9 mouse cellular contexts compared by ENCODE assay signal in genomic region chr2:114011838-114012237, GRCm38 (mm10). TPM values are rescaled to one million over a fixed set of nuclear protein-coding genes. Genes with fewer than 3 reads are reported as not detected.
A peak's percentile ranks its signal among the peaks of the same experiment; 100 is the strongest.
DNase-seq lines count a peak whose midpoint lies in the region; ATAC-seq and TF ChIP-seq lines count a peak whose summit lies in the region.
"Had no signal": no experiment of that assay in that cellular context is flagged by ENCODE, and none has a peak within 500 bp of the region (broad histone marks: within the 10 kb centered on the region; RNA-seq: fewer than 3 reads in every experiment).

No protein-coding gene starts in this region.

- WGBS in forebrain, embryonic 13.5 days, result 39% methylated on average over 4 of the region's 4 CpGs
- 47% methylated on average over 4 of the region's 4 CpGs for WGBS in limb, embryonic 11.5 days
- WGBS in neural tube, embryonic 14.5 days, result 45% methylated on average over 4 of the region's 4 CpGs

- H3K9me3 ChIP-seq in ES-E14 (ENCODE audit: control insufficient read depth, insufficient read depth, low read depth, low read length), result no peaks in the 10 kb centered on the region
- H3K9me3 ChIP-seq in forebrain, embryonic 13.5 days (replicated peaks), result no peaks in the 10 kb centered on the region
- H3K9me3 ChIP-seq in limb, embryonic 11.5 days (ENCODE audit: control insufficient read depth, low read length), result no peaks in the 10 kb centered on the region
- no peaks in the 10 kb centered on the region for H3K9me3 ChIP-seq in neural tube, embryonic 14.5 days (ENCODE audit: control insufficient read depth, low read length)

- no peak for ATAC-seq in forebrain, embryonic 13.5 days
- ATAC-seq in limb, embryonic 11.5 days (ENCODE audit: insufficient number of reproducible peaks, low FRiP score, low TSS enrichment, low read depth), result peak; percentile 31; the same call in 1 of the 2 replicates
- ATAC-seq in neural tube, embryonic 14.5 days (ENCODE audit: low read depth), result no peak

- in situ Hi-C loops in ES-E14 (cut with MboI; ENCODE audit: low sequenced_read_pairs in 2 of 2, unreplicated experiment in 2 of 2), result no loop called here

- peaks cover 49% of the 10 kb centered on the region for H3K27me3 ChIP-seq in forebrain, embryonic 13.5 days
- H3K27me3 ChIP-seq in limb, embryonic 11.5 days (ENCODE audit: control insufficient read depth, insufficient read depth, low read length), result peaks cover 31% of the 10 kb centered on the region
- H3K27me3 ChIP-seq in neural tube, embryonic 14.5 days (ENCODE audit: control insufficient read depth, insufficient read depth, low read length), result peaks cover 10% of the 10 kb centered on the region; the same call in 1 of the 2 replicates

- H3K36me3 ChIP-seq in ES-E14 (ENCODE audit: control insufficient read depth, insufficient read depth, low read length, poor library complexity, severe bottlenecking), result no peaks in the 10 kb centered on the region
- H3K36me3 ChIP-seq in forebrain, embryonic 13.5 days (ENCODE audit: poor library complexity, severe bottlenecking), result no peaks in the 10 kb centered on the region
- H3K36me3 ChIP-seq in limb, embryonic 11.5 days (ENCODE audit: control insufficient read depth, insufficient read depth, low read length), result no peaks in the 10 kb centered on the region
- H3K36me3 ChIP-seq in neural tube, embryonic 14.5 days (ENCODE audit: control insufficient read depth, insufficient read depth, low read length), result no peaks in the 10 kb centered on the region

- no peak overlapping the region for H3K9ac ChIP-seq in ES-E14 (ENCODE audit: insufficient read depth, low read depth, low read length, poor library complexity, severe bottlenecking)
- H3K9ac ChIP-seq in forebrain, embryonic 13.5 days, result no peak overlapping the region
- no peak overlapping the region for H3K9ac ChIP-seq in limb, embryonic 11.5 days (ENCODE audit: low read length)
- H3K9ac ChIP-seq in neural tube, embryonic 14.5 days (replicated peaks; ENCODE audit: low read depth, low read length), result no peak overlapping the region

- no peaks in the 10 kb centered on the region for H3K4me1 ChIP-seq in ES-E14 (ENCODE audit: control insufficient read depth in 2 of 2, insufficient read depth in 2 of 2, low read length in 2 of 2, poor library complexity in 1 of 2)
- H3K4me1 ChIP-seq in forebrain, embryonic 13.5 days, result peaks cover 13% of the 10 kb centered on the region
- 0 out of 2 replicates have a peak, but pooled peaks cover 3% of the 10 kb centered on the region for H3K4me1 ChIP-seq in limb, embryonic 11.5 days (ENCODE audit: control insufficient read depth, insufficient read depth, low read length)
- peaks cover 6% of the 10 kb centered on the region; the same call in 1 of the 2 replicates for H3K4me1 ChIP-seq in neural tube, embryonic 14.5 days (ENCODE audit: control insufficient read depth, insufficient read depth, low read length)

- peak overlapping the region; percentile 91; the same call in 1 of the 2 replicates for H3K4me2 ChIP-seq in forebrain, embryonic 13.5 days
- no peak overlapping the region for H3K4me2 ChIP-seq in limb, embryonic 11.5 days (ENCODE audit: low read depth, severe bottlenecking)
- H3K4me2 ChIP-seq in neural tube, embryonic 14.5 days (ENCODE audit: low read depth, low read length), result peak overlapping the region; percentile 83; the same call in 1 of the 2 replicates

- peak; percentile 28 to 34 for DNase-seq in adrenal gland, adult 18-20 months (ENCODE audit: low spot score in 2 of 2)
- DNase-seq in adrenal gland, adult 8-10 months, result no peak
- peak; percentile 59 for DNase-seq in ES-E14 (ENCODE audit: low read depth, low spot score)
- peak; percentile 82 for DNase-seq in limb, embryonic 11.5 days (ENCODE audit: low spot score)
- no peak for DNase-seq in layer of hippocampus, adult 18-20 months (ENCODE audit: low spot score in 2 of 2)
- no peak for DNase-seq in cerebellum, postnatal 4 days (ENCODE audit: low spot score in 2 of 2)

- H3K4me3 ChIP-seq in ES-E14 (ENCODE audit: insufficient read depth in 1 of 2, low read depth in 1 of 2, low read length in 2 of 2, poor library complexity in 1 of 2, severe bottlenecking in 1 of 2), result no peak overlapping the region
- H3K4me3 ChIP-seq in forebrain, embryonic 13.5 days, result 0 out of 2 replicates have a peak overlapping the region, but pooled peaks have one; percentile 2
- no peak overlapping the region for H3K4me3 ChIP-seq in limb, embryonic 11.5 days (ENCODE audit: low read depth, low read length)
- peak overlapping the region; percentile 55 for H3K4me3 ChIP-seq in neural tube, embryonic 14.5 days (ENCODE audit: low read depth, low read length)

- H3K27ac ChIP-seq in ES-E14 (ENCODE audit: insufficient read depth, low read depth, low read length, poor library complexity, severe bottlenecking), result no peak overlapping the region
- H3K27ac ChIP-seq in forebrain, embryonic 13.5 days, result no peak overlapping the region
- no peak overlapping the region for H3K27ac ChIP-seq in limb, embryonic 11.5 days (replicated peaks; ENCODE audit: low read depth, low read length)
- H3K27ac ChIP-seq in neural tube, embryonic 14.5 days (ENCODE audit: low read depth, low read length), result no peak overlapping the region

TF ChIP-seq in ES-E14, 5 proteins besides CTCF, POLR2A, EP300 and RAD21:
- no peak for TF ChIP-seq CHD2 (IDR thresholded peaks at IDR 0.05; ENCODE audit: low read depth, low read length)

RNA-seq across cellular contexts. Expression of gene Gjd2, which starts 1.6 kb away (rescaled TPM):
- 1 to 10 TPM; 2.9 to 3.2 TPM for total RNA-seq in adrenal gland, adult 18-20 months (2021)
- 1 to 10 TPM; 4.4 to 6.1 (median 5.5) TPM for total RNA-seq in adrenal gland, adult 8-10 months (2022)
- not detected in 2 replicates for total RNA-seq in ES-E14 (2012; rRNA removed)
- polyA plus RNA-seq in forebrain, embryonic 13.5 days (2015; fragmentation: Nextera tagmentation; extraction: Ambion mirVana), result 2.0 and 3.5 TPM in 2 replicates
- polyA plus RNA-seq in limb, embryonic 11.5 days (2014; fragmentation: Nextera tagmentation; extraction: Ambion mirVana), result not detected in 2 replicates
- polyA plus RNA-seq in neural tube, embryonic 14.5 days (2014; fragmentation: Nextera tagmentation; extraction: Ambion mirVana), result 5.7 and 7.2 TPM in 2 replicates
- 1 to 10 TPM; 4.5 to 4.8 TPM for total RNA-seq in layer of hippocampus, adult 18-20 months (2021)
- polyA plus RNA-seq: gonadal fat pad, adult 2 months had no signal

RNA-seq across cellular contexts. Expression of gene Actc1, which starts 41.5 kb away (rescaled TPM):
- total RNA-seq in adrenal gland, adult 18-20 months (2021), result not detected
- total RNA-seq in adrenal gland, adult 8-10 months (2022), result not detected
- 1.6 and 9.4 TPM in 2 replicates for total RNA-seq in ES-E14 (2012; rRNA removed)
- 2.7 and 38.5 TPM in 2 replicates for polyA plus RNA-seq in forebrain, embryonic 13.5 days (2015; fragmentation: Nextera tagmentation; extraction: Ambion mirVana)
- 84.8 and 95.4 TPM in 2 replicates for polyA plus RNA-seq in limb, embryonic 11.5 days (2014; fragmentation: Nextera tagmentation; extraction: Ambion mirVana)
- polyA plus RNA-seq in neural tube, embryonic 14.5 days (2014; fragmentation: Nextera tagmentation; extraction: Ambion mirVana), result 5.4 and 10.0 TPM in 2 replicates
- not detected for total RNA-seq in layer of hippocampus, adult 18-20 months (2021)

Comparison
In these comparisons a context has a peak if more than half of its experiments do, and no peak if none do; other contexts are left out.
1. DNase-seq: peak in adrenal gland, adult 18-20 months (2 of 2), ES-E14 (single experiment) and limb, embryonic 11.5 days (single experiment); none in adrenal gland, adult 8-10 months (single experiment), layer of hippocampus, adult 18-20 months (0 of 2) and cerebellum, postnatal 4 days (0 of 2).
2. H3K4me3 ChIP-seq: peak in forebrain, embryonic 13.5 days (single experiment) and neural tube, embryonic 14.5 days (single experiment); none in ES-E14 (0 of 2) and limb, embryonic 11.5 days (single experiment).